Mouse (Mus musculus) midbrain, embryonic 13.5 days (tissue): Measurements from ENCODE around the gene Appl2. TPM values are rescaled to one million over a fixed set of nuclear protein-coding genes. Genes with fewer than 3 reads are reported as not detected.

ENCODE experiments used
- ATAC-seq: fragments of 200-750 bp; cut with Nextera tagmentation; 2 replicates; pipeline ENCODE4 v1.8.0; 2017; ENCODE audit warnings: mild to moderate bottlenecking, moderate TSS enrichment, moderate library complexity
- H3K27ac ChIP-seq: fragments of 300-500 bp; sonication (generic); 2 replicates; pipeline ENCODE4 v1.5.1; 2015; ENCODE audit warnings: inconsistent platforms, mild to moderate bottlenecking, moderate library complexity
- H3K27me3 ChIP-seq: fragments of 300-500 bp; sonication (generic); 2 replicates; pipeline ENCODE4 v1.6.1; 2015; ENCODE audit warnings: mild to moderate bottlenecking, inconsistent platforms
- H3K36me3 ChIP-seq: fragments of 300-500 bp; sonication (generic); 2 replicates; pipeline ENCODE4 v1.6.1; 2015; ENCODE audit warnings: mild to moderate bottlenecking, inconsistent platforms
- H3K4me1 ChIP-seq: fragments of 300-500 bp; sonication (generic); replicated peaks from 2 replicates; pipeline ENCODE4 v1.6.1; 2015; ENCODE audit warnings: inconsistent platforms
- H3K4me2 ChIP-seq: fragments of 300-500 bp; sonication (generic); replicated peaks from 2 replicates; pipeline ENCODE4 v1.6.1; 2015; ENCODE audit warnings: moderate library complexity, mild to moderate bottlenecking, inconsistent platforms
- H3K4me3 ChIP-seq: fragments of 300-500 bp; sonication (generic); replicated peaks from 2 replicates; pipeline ENCODE4 v1.5.1; 2015; ENCODE audit warnings: mild to moderate bottlenecking, inconsistent platforms
- H3K9ac ChIP-seq: fragments of 300-500 bp; sonication (generic); replicated peaks from 2 replicates; pipeline ENCODE4 v1.6.1; 2015; ENCODE audit warnings: mild to moderate bottlenecking, inconsistent platforms
- H3K9me3 ChIP-seq: fragments of 300-500 bp; sonication (generic); 2 replicates; pipeline ENCODE4 v1.6.1; 2016; ENCODE audit warnings: mild to moderate bottlenecking, inconsistent platforms
- WGBS: fragments of 180-500 bp; shearing (Covaris S2); methylation state at CpG from one replicate; pipeline ENCODE4 v1.1.7; 2015; 5-methylcytosine and 5-hydroxymethylcytosine counted together
- polyA plus RNA-seq: library from polyadenylated mRNA; unstranded; fragments of >200 nt; fragmentation: Nextera tagmentation; extraction: Ambion mirVana; gene quantifications from 2 replicates; pipeline ENCODE4 v1.2.1, GENCODE M21; 2015

The Appl2 gene
- polyA plus RNA-seq, 1 experiment from 2014 or later, result 49.8 TPM

- Histone ChIP-seq H3K4me1 (peaks cover 40% of the 10 kb centered on the region), H3K27me3 (no peaks in the 10 kb centered on the region), H3K9ac (no peak overlapping the region), H3K4me3 (no peak overlapping the region), H3K36me3 (no peaks in the 10 kb centered on the region), H3K4me2 (no peak overlapping the region), H3K9me3 (no peaks in the 10 kb centered on the region), H3K27ac (no peak overlapping the region)
- no peak for ATAC-seq
- 97% methylated on average over 7 of the region's 7 CpGs for WGBS
These were observed 2.1 kb downstream of the Appl2 start for GRCm38 (mm10) chr10:83646351-83646885.

- Histone ChIP-seq H3K27me3 (no peaks in the 10 kb centered on the region), H3K9ac (no peak overlapping the region), H3K27ac (no peak overlapping the region; the same call in 1 of the 2 replicates), H3K36me3 (no peaks in the 10 kb centered on the region), H3K4me2 (no peak overlapping the region), H3K9me3 (no peaks in the 10 kb centered on the region), H3K4me3 (no peak overlapping the region), H3K4me1 (peaks cover 40% of the 10 kb centered on the region)
- 89% methylated on average over 3 of the region's 3 CpGs for WGBS
- ATAC-seq, result no peak
These were observed 2.9 kb downstream of the Appl2 start for GRCm38 (mm10) chr10:83645716-83645990.

GRCm38 (mm10) chr10:83644865-83645715 lies 3.4 kb downstream of the Appl2 start:
- Histone ChIP-seq H3K9me3 (no peaks in the 10 kb centered on the region), H3K9ac (peak overlapping the region; percentile 16), H3K4me1 (peaks cover 41% of the 10 kb centered on the region), H3K27ac (peak overlapping the region; percentile 30; the same call in 1 of the 2 replicates), H3K4me3 (no peak overlapping the region), H3K27me3 (no peaks in the 10 kb centered on the region), H3K36me3 (no peaks in the 10 kb centered on the region), H3K4me2 (peak overlapping the region; percentile 17; the same call in 1 of the 2 replicates)
- no peak for ATAC-seq
- 58% methylated on average over 16 of the region's 16 CpGs for WGBS

GRCm38 (mm10) chr10:83644167-83644566 lies 4.4 kb downstream of the Appl2 start:
- no peaks in the 10 kb centered on the region for H3K27me3 ChIP-seq
- no peak overlapping the region for H3K4me2 ChIP-seq
- H3K4me3 ChIP-seq, result no peak overlapping the region
- H3K4me1 ChIP-seq, result peaks cover 42% of the 10 kb centered on the region
- 86% methylated on average over 8 of the region's 8 CpGs for WGBS
- H3K36me3 ChIP-seq, result peaks cover 4% of the 10 kb centered on the region; the same call in 1 of the 2 replicates
- no peak for ATAC-seq
- no peaks in the 10 kb centered on the region for H3K9me3 ChIP-seq
- H3K9ac ChIP-seq, result peak overlapping the region; percentile 41; the same call in 1 of the 2 replicates
- H3K27ac ChIP-seq, result no peak overlapping the region

- H3K27me3 ChIP-seq, result no peaks in the 10 kb centered on the region
- no peak overlapping the region for H3K4me2 ChIP-seq
- H3K36me3 ChIP-seq, result peaks cover 9% of the 10 kb centered on the region; the same call in 1 of the 2 replicates
- H3K9me3 ChIP-seq, result no peaks in the 10 kb centered on the region
- peaks cover 31% of the 10 kb centered on the region for H3K4me1 ChIP-seq
- WGBS, result 90% methylated on average over 3 of the region's 3 CpGs
- H3K9ac ChIP-seq, result no peak overlapping the region
- ATAC-seq, result no peak
- no peak overlapping the region for H3K4me3 ChIP-seq
- H3K27ac ChIP-seq, result no peak overlapping the region
These were observed 6.9 kb downstream of the Appl2 start for GRCm38 (mm10) chr10:83641641-83642040.

GRCm38 (mm10) chr10:83639881-83640386 lies 8.6 kb downstream of the Appl2 start:
- 74% methylated on average over 10 of the region's 10 CpGs for WGBS
- H3K4me1 ChIP-seq, result peaks cover 25% of the 10 kb centered on the region
- H3K9ac ChIP-seq, result no peak overlapping the region
- no peaks in the 10 kb centered on the region for H3K9me3 ChIP-seq
- H3K4me3 ChIP-seq, result no peak overlapping the region
- H3K36me3 ChIP-seq, result peaks cover 9% of the 10 kb centered on the region; the same call in 1 of the 2 replicates
- H3K27ac ChIP-seq, result no peak overlapping the region
- no peak overlapping the region for H3K4me2 ChIP-seq
- no peaks in the 10 kb centered on the region for H3K27me3 ChIP-seq
- ATAC-seq, result no peak

GRCm38 (mm10) chr10:83637295-83637694 lies 11.2 kb downstream of the Appl2 start:
- H3K9me3 ChIP-seq, result no peaks in the 10 kb centered on the region
- no peaks in the 10 kb centered on the region for H3K27me3 ChIP-seq
- H3K9ac ChIP-seq, result no peak overlapping the region
- peaks cover 9% of the 10 kb centered on the region; the same call in 1 of the 2 replicates for H3K36me3 ChIP-seq
- H3K4me3 ChIP-seq, result no peak overlapping the region
- H3K4me1 ChIP-seq, result peaks cover 28% of the 10 kb centered on the region
- 55% methylated on average over 6 of the region's 6 CpGs for WGBS
- H3K27ac ChIP-seq, result no peak overlapping the region
- ATAC-seq, result no peak
- no peak overlapping the region for H3K4me2 ChIP-seq

GRCm38 (mm10) chr10:83636191-83636590 lies 12.3 kb downstream of the Appl2 start:
- no peak overlapping the region for H3K4me3 ChIP-seq
- H3K4me2 ChIP-seq, result no peak overlapping the region
- no peaks in the 10 kb centered on the region for H3K9me3 ChIP-seq
- no peaks in the 10 kb centered on the region for H3K27me3 ChIP-seq
- H3K4me1 ChIP-seq, result peaks cover 28% of the 10 kb centered on the region
- no peak for ATAC-seq
- 86% methylated on average over 2 of the region's 2 CpGs for WGBS
- H3K9ac ChIP-seq, result no peak overlapping the region
- no peak overlapping the region for H3K27ac ChIP-seq
- peaks cover 18% of the 10 kb centered on the region for H3K36me3 ChIP-seq

GRCm38 (mm10) chr10:83634461-83634860 lies 14.1 kb downstream of the Appl2 start:
- Histone ChIP-seq H3K27ac (peak overlapping the region; percentile 11; the same call in 1 of the 2 replicates), H3K4me3 (no peak overlapping the region), H3K4me1 (peaks cover 25% of the 10 kb centered on the region), H3K27me3 (no peaks in the 10 kb centered on the region), H3K9me3 (no peaks in the 10 kb centered on the region), H3K36me3 (peaks cover 16% of the 10 kb centered on the region), H3K9ac (no peak overlapping the region), H3K4me2 (no peak overlapping the region)
- peak; percentile 64 for ATAC-seq
- WGBS, result 17% methylated on average over 5 of the region's 5 CpGs

GRCm38 (mm10) chr10:83632806-83633374 lies 15.6 kb downstream of the Appl2 start:
- no peak for ATAC-seq
- Histone ChIP-seq H3K27me3 (no peaks in the 10 kb centered on the region), H3K4me3 (no peak overlapping the region), H3K4me1 (peaks cover 25% of the 10 kb centered on the region), H3K9me3 (no peaks in the 10 kb centered on the region), H3K4me2 (no peak overlapping the region), H3K27ac (no peak overlapping the region), H3K36me3 (peaks cover 26% of the 10 kb centered on the region), H3K9ac (no peak overlapping the region)
- WGBS, result 66% methylated on average over 7 of the region's 7 CpGs

GRCm38 (mm10) chr10:83631775-83632174 lies 16.8 kb downstream of the Appl2 start:
- Histone ChIP-seq H3K9ac (no peak overlapping the region), H3K9me3 (no peaks in the 10 kb centered on the region), H3K4me1 (peaks cover 20% of the 10 kb centered on the region), H3K4me3 (no peak overlapping the region), H3K4me2 (no peak overlapping the region), H3K27me3 (no peaks in the 10 kb centered on the region), H3K36me3 (peaks cover 36% of the 10 kb centered on the region), H3K27ac (no peak overlapping the region)
- WGBS, result 90% methylated on average over 10 of the region's 10 CpGs
- no peak for ATAC-seq

GRCm38 (mm10) chr10:83630899-83631298 lies 17.6 kb downstream of the Appl2 start:
- no peaks in the 10 kb centered on the region for H3K27me3 ChIP-seq
- ATAC-seq, result no peak
- H3K9me3 ChIP-seq, result no peaks in the 10 kb centered on the region
- H3K9ac ChIP-seq, result no peak overlapping the region
- peaks cover 43% of the 10 kb centered on the region for H3K36me3 ChIP-seq
- WGBS, result 68% methylated on average over 3 of the region's 3 CpGs
- no peak overlapping the region for H3K4me3 ChIP-seq
- peaks cover 20% of the 10 kb centered on the region for H3K4me1 ChIP-seq
- no peak overlapping the region for H3K27ac ChIP-seq
- H3K4me2 ChIP-seq, result no peak overlapping the region
